Mouse (Mus musculus) left cerebral cortex, adult 11 months (tissue): Measurements from ENCODE around the gene Fbxo9.
"Not testable (repeated sequence)": the region's sequence is repeated elsewhere in the genome, so short reads cannot be mapped to it uniquely, and the experiment has no call there.

Experiments used
- DNase-seq: peaks from one replicate; pipeline ENCODE4 v3.0.0; 2022; ENCODE audit warnings: low spot score

Gene Fbxo9

DNA sequence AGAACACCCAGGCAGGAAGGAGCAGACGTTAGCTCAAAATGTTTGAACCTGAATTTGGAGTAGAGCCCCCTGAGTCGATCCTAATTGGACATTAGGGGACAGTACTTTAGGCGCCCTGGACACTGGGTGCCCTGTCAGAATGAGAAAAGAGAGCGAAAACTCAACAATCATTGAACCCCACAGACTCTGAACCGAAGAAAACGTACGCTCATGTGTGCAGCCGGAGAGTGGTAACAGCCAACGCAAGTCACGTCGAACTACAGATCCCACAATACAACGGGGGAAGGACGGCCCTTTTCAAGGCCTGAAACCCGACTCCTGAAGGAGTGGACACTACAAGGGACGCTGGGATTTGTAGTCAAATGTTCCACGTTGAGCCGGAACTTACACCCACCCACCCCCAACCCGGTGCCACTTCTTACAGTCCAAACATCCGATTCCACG is at the start of gene Fbxo9, which contains the start of gene Ick:
Gene Fbxo9 (minus strand): TSS at position 270 of the 444 bp plus-strand sequence.
Gene Ick (plus strand): TSS at position 397 of the 444 bp plus-strand sequence.
- peak; percentile 90 for DNase-seq

DNA sequence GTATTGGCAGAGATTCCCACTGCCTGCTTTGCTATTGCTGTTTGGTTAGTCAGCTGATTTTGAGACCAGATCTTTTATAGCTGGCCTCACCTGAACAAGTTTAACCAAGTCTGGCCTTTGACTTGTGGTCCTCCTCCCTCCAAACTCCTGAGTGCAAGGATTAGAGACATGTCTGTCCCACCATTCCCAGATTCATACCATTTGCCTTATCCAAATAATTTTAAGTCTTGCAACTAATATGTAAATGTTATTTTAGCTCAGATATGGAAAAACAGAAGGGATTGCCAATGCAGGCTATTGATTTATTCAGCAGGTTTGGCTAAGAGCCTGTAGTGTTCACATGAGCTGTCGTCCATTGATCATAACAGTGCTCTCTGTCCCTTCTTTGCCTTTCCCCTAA is 48.4 kb upstream of the Fbxo9 start:
- no peak for DNase-seq

DNA sequence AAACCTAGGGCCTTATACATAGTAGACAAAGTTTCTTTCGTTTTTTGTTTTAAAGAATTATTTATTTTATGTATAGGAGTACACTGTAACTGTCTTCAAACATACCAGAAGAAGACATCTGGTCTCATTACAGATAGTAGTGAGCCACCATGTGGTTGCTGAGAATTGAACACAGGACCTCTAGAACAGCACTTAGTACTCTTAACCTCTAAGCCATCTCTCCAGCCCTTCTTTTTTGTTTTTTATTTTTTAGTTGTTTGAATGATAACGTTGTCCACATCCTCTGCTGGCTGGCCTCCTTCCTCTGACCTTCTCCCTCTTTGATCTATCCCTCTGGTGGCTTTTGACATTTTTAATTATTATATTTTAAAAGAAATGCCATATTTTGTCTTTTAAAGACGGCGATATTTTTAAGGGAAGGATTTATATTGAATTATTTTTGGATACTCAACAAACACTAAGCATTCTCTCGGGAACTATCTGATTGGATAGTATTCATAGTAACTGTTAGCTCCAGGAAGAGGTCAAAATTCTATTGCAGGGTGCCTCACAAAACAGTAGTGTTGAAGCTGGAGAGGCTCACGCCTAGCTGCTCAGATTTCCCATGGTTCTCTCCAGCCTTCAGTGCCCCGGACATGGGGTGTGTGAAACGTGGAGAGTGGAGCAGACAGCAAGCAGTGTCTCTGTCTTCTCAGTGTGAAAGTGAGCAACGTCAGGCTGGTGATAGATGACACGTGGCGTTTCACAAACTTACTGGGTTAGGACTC is 45.5 kb upstream of the Fbxo9 start:
- no peak for DNase-seq

DNA sequence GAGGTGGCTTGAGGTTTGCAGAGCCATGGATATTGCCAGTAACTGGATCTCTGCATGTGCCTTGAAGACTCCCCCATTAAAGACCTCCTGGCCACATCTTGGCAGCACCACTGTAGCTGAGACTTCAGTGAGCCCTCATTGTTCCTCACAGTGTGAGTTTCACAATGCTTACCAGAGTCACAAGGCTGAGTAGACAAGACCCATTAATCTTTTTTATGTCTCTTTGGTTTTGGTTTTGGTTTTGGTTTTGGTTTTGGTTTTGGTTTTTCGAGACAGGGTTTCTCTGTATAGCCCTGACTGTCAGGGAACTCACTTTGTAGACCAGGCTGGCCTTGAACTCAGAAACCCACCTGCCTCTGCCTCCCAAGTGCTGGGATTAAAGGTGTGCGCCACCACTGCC is 40.9 kb upstream of the Fbxo9 start:
- not testable (repeated sequence) for DNase-seq

DNA sequence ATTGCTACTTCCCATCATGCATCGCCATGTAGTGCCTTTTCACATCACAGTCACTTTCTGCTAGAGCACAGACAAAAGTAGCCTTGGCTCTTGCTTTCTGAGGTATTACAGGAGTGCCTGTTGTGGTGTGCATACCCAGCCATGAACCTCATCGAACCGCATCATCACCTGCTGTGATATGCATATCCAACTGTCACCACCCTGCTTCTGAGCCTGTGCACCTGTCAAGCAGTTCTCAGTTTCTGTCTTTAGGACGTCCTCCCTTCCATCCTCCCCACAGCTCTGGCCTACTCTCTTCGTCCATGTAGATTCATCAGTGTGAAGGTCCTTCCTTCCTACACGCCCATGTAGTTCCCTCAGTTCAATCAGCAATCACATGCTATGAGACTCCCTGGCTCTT is 39.3 kb upstream of the Fbxo9 start:
- no peak for DNase-seq

DNA sequence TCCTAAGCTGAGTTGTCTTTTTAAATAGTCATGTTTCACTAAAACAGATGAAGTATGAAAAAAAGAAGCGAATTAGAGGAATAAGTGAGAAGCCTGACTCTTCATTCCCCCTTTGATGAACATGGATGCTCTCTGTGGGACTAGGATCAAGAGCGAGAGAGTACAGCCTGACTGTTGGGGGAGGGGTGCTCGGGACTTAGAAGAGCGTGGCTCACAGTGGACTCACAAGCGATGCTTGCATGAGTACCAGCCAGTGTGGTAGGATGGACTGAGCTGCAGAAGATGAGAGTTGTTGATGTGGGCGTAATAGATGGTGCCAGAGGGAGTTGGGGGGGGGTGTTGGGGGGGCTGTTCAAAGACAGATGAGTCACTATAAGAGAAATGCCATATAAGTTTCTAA is 37.8 kb upstream of the Fbxo9 start:
- DNase-seq, result no peak

DNA sequence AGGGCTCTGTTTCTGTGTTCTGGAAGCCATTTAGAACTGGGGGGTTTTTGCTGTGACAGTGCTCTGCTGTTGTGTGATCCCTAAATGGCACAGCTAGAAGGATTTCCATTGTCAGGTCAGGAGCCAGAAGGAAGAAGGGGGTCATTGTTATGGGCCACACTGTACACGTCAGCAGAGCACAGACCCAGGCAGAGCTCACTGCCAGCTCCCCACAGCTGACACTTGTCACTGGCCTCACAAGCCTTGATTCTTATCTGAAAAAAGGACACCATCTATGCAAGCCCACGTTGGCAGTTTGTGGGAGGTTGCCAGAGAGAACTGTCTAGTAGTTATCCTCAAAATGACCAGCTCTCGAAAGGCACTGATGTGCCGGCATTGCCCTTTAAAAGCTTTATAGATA is 37.2 kb upstream of the Fbxo9 start:
- peak; percentile 72 for DNase-seq

DNA sequence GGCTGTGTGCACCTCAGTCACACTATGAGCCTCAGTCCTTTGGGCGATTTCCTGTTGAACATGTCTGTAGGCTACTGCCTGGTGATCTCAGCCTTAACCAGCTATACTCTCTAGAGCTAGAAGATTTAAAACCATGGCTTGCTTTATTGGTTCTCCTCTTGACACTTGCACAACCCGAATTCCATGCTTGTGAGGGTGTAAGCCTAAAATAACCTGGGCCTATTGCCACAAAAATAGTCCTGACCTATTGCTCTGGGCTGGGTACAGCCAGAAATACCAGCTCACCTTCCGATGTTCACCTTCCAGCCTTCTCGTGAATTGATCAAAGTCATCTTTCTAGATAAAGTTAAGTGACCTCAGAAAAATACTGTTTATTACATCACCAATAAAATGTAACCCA is 30.6 kb upstream of the Fbxo9 start:
- DNase-seq, result no peak

DNA sequence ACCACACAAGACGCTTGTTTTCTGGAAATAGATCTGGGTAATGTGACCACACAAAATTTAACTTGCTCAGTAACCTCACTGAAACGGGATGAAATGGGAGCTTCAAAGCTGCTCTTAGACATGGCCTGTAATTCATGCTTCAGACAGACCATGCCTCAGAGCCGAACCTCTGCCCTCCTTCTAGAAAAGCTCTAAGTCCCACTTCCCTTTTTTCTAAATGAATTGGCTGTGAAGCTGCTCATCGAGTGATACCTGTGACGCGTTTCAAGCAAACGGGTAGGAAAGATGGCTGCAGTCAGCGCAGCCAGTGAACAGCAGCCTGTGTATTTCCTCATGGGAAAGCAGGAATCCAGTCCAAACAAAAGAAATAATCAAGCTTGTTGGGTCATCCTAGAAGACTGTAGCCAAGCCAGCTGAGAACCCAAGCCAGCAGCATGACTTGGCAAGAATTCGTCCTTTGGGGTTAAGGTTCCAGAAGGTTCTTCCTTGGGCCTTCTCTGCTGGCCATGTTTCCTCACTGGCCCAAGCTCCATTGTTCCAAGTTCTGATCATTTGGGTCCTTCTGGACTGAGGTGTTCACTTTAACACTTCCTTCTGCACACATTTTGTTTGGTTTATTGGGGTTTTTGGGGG is 29.3 kb upstream of the Fbxo9 start:
- no peak for DNase-seq

DNA sequence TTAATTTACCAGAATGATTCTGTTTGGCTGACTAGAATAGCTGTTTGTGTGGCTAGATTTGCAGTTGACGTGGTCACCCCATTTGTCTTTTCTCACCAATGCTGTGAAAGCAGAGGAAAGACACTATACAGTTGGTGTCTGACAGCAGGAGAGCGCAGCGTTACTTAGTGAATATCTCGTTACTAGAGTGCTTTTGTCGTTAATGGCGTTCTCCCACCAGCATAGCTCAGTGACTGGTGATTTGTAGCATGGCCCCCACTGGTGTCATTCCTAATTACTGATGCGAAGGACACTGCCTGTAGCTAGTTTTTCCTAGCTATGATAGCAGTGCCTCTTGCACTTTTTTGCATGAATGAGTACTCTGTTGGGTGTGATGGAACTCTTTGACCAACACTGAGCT is 26.8 kb upstream of the Fbxo9 start:
- no peak for DNase-seq

DNA sequence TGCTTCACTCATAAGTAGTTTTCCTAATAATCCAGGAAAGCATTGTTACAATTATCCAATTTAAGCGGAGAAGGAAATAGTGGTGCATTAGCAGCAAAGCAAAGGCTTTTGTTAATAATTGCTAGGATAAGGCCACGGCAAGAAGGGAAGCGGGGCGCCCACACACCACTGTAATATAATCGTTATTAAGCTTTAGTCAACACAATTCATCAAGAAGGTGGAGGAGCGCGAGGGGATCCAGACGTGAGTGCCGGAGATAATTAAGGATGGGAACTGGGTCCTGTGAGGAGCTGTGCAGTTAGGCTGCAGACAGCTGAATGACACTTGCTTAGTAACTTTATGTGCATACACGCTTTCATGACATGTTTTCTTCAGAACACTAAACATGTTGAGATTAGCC is 17.8 kb upstream of the Fbxo9 start:
- no peak for DNase-seq

DNA sequence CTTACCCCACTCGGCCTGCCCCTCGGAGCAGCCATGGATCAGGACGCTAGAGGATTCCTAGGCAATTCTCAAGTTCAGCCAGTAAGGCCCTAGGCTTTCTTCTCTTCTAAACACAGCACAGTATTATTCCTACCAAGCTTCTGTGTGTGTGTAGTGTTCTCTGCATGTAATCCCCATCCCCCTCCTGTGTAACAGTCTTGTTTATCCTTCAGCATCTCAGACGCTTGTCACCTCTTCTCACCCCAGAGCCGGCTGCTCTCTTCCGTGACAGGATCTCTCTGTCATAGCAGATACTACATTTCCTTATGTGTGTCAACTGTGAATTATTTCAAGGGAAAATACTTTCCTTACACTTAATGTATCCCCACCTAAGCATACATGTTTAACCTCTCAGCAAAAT is 17.1 kb upstream of the Fbxo9 start:
- DNase-seq, result no peak

DNA sequence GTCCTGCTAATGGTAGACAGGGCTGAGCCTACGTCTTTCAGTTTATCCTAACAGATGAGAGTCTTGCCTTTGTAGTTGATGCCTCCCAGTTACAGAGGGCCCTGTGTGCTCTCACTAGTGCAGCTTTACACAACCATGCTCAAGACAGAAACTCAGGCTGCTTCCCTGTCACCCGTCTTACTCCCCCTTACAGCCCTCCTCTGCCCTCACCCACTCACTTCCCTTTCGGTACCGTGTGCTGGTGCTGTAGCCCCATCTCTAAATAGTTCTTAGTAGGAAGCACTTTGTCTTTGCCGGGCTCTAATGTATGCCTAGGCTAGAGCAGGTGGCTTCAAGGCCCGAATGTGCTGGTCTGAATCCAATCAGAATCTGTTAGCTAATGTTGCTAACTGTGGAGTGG is 15.4 kb upstream of the Fbxo9 start:
- no peak for DNase-seq

DNA sequence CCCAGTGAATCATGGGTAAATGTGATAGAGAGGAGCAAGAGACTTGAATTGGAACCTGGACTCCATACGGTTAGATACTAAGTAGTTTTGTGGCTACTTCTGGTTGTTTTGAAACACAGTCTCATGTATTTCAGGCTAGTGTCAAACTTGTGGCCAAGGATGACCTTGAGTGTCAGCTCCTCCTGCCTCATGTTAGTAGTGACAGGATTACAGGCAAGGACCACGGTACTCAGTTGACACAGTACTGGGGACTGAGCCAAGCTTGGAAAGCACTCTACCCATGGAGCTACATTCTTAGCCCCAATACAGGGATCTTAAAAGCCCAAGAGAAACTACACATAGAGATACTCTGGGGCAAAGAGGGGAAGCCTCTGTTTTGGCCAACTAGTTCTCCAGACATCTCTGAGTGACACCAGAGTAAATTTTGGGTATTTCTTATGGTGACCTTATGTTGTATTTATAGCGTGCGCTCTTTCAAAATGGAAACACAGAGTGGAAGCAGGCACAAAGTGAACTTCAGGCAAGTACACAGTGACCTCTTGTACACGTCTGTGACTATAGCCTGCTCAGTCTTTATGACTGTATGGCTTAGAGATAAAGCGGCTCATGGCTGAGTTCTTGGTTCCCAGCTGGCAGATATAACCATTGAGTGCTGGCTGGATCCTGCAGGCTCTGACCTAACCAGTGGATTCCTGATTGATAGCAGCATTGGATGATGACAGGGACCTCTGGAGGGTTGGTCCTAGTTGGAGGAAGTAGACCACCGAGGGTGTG is 14.3 kb upstream of the Fbxo9 start:
- DNase-seq, result no peak

DNA sequence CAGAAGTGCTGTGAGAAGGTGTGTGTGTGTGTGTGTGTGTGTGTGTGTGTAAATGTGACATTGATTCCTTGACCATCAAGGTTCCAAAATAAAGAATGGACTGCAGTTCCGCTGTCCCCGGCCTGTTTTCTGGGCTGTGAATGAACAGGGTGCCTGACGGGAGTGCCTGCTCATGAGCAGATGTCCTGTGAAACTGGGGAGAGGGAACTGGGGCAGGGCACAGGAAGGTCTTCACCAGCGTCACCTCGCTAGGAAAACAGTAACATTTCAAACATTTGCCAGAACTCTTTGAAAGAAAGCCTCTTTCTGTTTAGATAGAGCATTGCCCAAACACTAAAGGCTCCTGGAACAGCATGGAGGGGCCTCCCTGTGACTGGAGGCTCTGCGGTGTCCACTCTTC is 13.1 kb upstream of the Fbxo9 start:
- DNase-seq, result no peak

DNA sequence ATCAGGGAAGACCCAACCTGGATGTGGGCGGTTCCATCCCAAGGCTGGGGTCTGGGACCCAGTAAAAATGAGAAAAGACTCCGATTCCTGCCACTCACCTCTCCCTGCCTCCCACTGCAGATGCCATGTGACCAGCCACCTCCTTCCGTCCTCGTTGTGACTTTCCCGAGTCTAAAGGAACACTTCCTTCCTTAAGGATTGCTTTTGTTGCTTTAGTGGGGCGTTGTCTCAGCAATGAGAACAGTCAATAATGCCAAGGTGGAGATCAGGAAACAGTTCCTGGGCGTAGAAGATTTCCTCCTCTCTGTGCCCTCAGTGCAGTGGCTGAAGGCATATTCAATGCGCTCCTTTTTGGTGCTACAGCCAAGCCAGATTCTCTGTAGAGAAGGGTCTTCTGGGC is 12.5 kb upstream of the Fbxo9 start:
- DNase-seq, result no peak

DNA sequence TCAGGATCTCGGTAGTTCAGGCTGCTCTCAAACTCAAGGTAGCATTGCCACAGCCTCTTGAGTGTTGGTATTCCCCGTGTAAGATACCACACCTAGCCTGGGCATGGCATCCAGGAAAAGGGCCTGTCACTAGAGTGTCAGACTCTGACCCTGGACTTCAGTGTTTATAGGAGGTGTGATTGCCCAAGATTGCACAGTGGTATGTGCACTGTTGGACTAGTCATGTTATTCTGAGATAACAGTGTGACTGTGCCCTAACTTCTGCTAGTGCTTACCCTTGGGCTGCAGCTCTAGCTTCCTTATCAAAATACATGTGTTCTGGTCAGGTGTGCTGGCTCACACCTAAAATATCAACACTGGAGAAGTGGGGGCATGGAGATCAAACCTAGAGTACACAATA is 8.8 kb upstream of the Fbxo9 start:
- DNase-seq, result no peak

DNA sequence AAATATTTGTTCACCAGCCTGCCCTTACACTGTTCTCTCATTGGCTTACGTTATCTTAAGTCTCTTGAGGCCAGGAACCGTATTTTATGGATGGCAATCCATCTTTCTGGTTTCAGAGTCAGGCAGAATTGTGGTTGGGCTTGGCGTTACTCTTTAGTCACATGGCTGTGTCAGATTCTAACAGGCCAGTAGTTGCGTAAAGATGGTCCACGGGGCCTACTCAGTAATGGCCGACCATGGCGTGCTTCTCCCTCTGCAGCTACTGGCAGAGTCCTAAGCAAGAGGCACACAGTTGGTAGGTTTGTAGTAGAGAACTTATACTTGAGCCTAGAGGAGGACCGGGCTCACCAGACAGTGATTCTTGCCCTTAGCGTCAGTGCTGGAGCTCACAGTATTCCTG is 6.9 kb upstream of the Fbxo9 start:
- DNase-seq, result no peak

DNA sequence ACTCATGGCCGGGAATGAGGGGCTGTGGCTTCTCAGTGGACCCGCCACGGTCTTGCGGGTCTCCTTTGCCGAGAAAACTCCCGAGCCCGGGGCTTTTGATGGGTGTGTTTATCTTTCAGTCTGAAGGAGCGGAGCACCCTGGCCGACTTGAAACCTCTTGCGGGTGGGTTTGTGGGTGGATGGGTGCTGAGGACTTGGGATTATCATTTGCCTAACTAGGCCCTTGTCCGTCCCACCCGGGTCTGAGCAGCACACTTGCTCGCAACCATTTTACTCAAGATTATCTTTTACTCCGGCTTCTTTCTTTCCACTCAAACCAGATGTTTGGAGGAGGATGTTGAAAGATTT is 4.6 kb upstream of the Fbxo9 start:
- DNase-seq, result no peak

DNA sequence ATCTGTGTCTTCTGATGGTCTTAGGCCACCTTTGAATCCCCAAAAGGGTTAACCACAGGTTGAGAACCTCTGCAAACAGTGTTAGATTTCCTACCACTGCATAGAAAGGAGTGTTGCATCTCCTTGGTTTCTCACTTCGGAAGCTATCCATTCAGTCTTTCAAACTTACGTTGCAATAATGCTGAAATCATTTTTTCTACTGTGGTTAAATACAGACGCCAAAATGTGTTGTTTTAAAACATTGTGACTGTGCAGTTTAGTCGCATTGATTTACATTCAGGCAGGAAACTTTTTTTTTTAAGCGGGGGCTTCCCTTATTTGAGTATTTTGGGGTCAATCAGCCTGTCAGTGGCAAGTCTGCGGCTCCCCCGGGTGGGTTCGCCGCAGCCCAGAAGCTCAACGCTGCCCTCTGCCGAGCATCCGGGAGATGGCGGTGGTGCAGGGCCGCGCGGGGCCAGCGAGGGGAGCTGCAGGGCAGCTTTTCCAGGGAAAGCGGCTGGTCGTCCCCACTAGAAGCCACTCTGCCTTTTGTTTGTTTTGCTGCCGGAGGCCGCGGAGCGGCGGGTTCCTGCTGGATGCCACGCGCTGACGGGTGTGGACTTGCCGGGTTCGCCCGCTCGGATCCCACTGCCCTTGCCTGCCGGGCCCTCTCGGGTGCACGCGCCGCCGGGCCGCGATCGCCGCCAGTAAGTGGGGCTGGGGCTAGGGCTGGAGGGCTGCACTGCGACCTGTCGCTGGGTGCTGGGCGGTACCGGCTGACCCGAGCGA is 4.1 kb upstream of the Fbxo9 start:
- peak; percentile 78 for DNase-seq

DNA sequence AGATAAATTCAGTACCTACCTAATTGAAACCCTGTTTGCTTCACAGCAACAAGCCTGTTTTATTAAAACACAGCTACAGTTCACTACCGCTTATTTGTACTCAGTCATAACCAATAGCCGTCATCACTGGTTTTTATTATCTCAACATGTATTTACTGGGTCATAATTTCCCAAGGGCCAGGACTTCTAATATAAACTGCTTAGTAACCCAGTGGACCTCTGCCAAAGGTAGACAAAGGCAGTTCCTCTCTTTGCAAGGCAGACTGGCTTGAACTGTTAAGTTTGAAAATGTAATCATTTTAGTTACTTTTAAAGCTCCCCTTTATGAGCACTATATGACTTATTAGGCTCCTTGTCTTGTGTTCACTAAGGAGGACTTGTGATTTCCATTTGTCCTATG is 2.6 kb upstream of the Fbxo9 start:
- DNase-seq, result no peak

DNA sequence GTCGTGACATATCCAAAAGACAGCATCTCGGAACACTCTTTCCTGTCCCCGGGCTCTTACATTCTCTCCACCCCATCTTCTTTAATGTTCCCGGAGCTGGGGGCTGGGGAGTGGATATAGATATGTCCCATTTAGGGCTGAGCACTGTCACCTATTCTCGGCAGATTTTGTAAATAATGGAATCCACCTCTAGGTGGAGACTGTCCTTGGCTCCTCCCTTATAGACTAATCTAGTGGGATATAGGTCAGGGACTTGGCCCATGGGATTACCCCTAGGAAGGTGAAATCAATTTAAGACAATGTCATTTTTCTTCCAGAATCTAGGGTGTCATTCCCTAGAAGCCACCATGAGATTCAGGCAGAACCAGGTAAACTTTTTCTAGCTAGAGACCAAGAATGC is 791 bp upstream of the Fbxo9 start:
- DNase-seq, result no peak
